In the genomic region with DNA sequence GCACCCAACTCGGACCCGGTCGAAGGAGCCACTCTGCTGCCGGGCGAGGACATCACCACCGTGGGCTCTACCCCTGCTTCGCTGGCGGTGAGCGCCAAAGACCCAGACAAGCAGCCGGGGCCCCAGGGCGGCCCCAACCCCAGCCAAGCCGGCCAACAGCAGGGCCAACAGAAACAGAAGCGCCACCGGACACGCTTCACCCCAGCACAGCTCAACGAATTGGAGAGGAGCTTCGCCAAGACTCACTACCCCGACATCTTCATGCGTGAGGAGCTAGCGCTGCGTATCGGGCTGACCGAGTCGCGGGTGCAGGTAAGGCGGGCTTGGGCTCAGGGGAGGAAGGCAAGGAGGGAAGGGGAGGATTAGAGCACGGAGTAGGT, we compare ENCODE assay signal across 20 mouse cellular contexts. TPM values are rescaled to one million over a fixed set of nuclear protein-coding genes. Genes with fewer than 3 reads are reported as not detected.
DNase-seq lines count a peak whose midpoint lies in the region; ATAC-seq and TF ChIP-seq lines count a peak whose summit lies in the region.
"Had no signal": no experiment of that assay in that cellular context is flagged by ENCODE, and none has a peak within 500 bp of the region (broad histone marks: within the 10 kb centered on the region; RNA-seq: fewer than 3 reads in every experiment).

No protein-coding gene starts in this region.

- no peaks in the 10 kb centered on the region for H3K36me3 ChIP-seq in forebrain, postnatal 0 days (ENCODE audit: insufficient read depth)
- H3K36me3 ChIP-seq in neural tube, embryonic 14.5 days (ENCODE audit: control insufficient read depth, insufficient read depth, low read length) = no peaks in the 10 kb centered on the region
- no peaks in the 10 kb centered on the region for H3K36me3 ChIP-seq in liver, embryonic 11.5 days (ENCODE audit: control insufficient read depth, insufficient read depth, low read length)
- H3K36me3 ChIP-seq: embryonic facial prominence, embryonic 15.5 days; limb, embryonic 12.5 days; stomach, embryonic 15.5 days had no signal

- H3K27ac ChIP-seq in forebrain, postnatal 0 days (ENCODE audit: low read depth, low read length) = no peak overlapping the region
- H3K27ac ChIP-seq in neural tube, embryonic 14.5 days (ENCODE audit: low read depth, low read length) = peak overlapping the region; percentile 16
- H3K27ac ChIP-seq in liver, embryonic 11.5 days (ENCODE audit: low read depth, low read length) = no peak overlapping the region
- H3K27ac ChIP-seq: embryonic facial prominence, embryonic 15.5 days; limb, embryonic 12.5 days; macrophage; stomach, embryonic 15.5 days had no signal

- H3K27me3 ChIP-seq in forebrain, postnatal 0 days (ENCODE audit: insufficient read depth, low read length) = peaks cover 70% of the 10 kb centered on the region
- H3K27me3 ChIP-seq in neural tube, embryonic 14.5 days (ENCODE audit: control insufficient read depth, insufficient read depth, low read length) = peaks cover 72% of the 10 kb centered on the region
- H3K27me3 ChIP-seq in liver, embryonic 11.5 days (replicated peaks; ENCODE audit: control insufficient read depth, insufficient read depth, low read length) = peaks cover 89% of the 10 kb centered on the region

- 1% methylated on average over 27 of the region's 27 CpGs for WGBS in forebrain, postnatal 0 days
- WGBS in neural tube, embryonic 14.5 days = 1% methylated on average over 27 of the region's 27 CpGs
- 3% methylated on average over 27 of the region's 27 CpGs for WGBS in liver, embryonic 11.5 days

- no peaks in the 10 kb centered on the region for H3K9me3 ChIP-seq in forebrain, postnatal 0 days (ENCODE audit: low read length)
- H3K9me3 ChIP-seq in neural tube, embryonic 14.5 days (ENCODE audit: control insufficient read depth, low read length) = no peaks in the 10 kb centered on the region
- no peaks in the 10 kb centered on the region for H3K9me3 ChIP-seq in liver, embryonic 11.5 days (ENCODE audit: control insufficient read depth, low read length)
- H3K9me3 ChIP-seq: embryonic facial prominence, embryonic 15.5 days; limb, embryonic 12.5 days; stomach, embryonic 15.5 days had no signal

- 0 out of 2 replicates have a peak, but pooled peaks have one; percentile 16 for ATAC-seq in forebrain, postnatal 0 days
- 0 out of 2 replicates have a peak, but pooled peaks have one; percentile 34 for ATAC-seq in megakaryocyte-erythroid progenitor cell, adult 5-6 weeks (replicated peaks; ENCODE audit: low FRiP score, low TSS enrichment, poor library complexity, severe bottlenecking)
- peak; percentile 15; the same call in 1 of the 2 replicates for ATAC-seq in neural tube, embryonic 14.5 days (ENCODE audit: low read depth)
- ATAC-seq in cerebellum, adult (ENCODE audit: insufficient number of reproducible peaks, low FRiP score, low TSS enrichment) = no peak
- no peak for ATAC-seq in liver, embryonic 11.5 days (replicated peaks; ENCODE audit: low FRiP score)
- ATAC-seq: liver, postnatal 0 days had no signal

- TF ChIP-seq CTCF in forebrain, postnatal 0 days (IDR thresholded peaks at IDR 0.05; ENCODE audit: low read depth) = no peak

- no peaks in the 10 kb centered on the region for H3K4me1 ChIP-seq in forebrain, postnatal 0 days (ENCODE audit: insufficient read depth)
- no peaks in the 10 kb centered on the region for H3K4me1 ChIP-seq in neural tube, embryonic 14.5 days (ENCODE audit: control insufficient read depth, insufficient read depth, low read length)
- H3K4me1 ChIP-seq in liver, embryonic 11.5 days (replicated peaks; ENCODE audit: control insufficient read depth, insufficient read depth, low read length) = no peaks in the 10 kb centered on the region

- H3K9ac ChIP-seq in forebrain, postnatal 0 days = no peak overlapping the region
- 0 out of 2 replicates have a peak overlapping the region, but pooled peaks have one; percentile 41 for H3K9ac ChIP-seq in neural tube, embryonic 14.5 days (replicated peaks; ENCODE audit: low read depth, low read length)
- H3K9ac ChIP-seq in liver, embryonic 11.5 days (ENCODE audit: low read depth, low read length) = no peak overlapping the region
- H3K9ac ChIP-seq: embryonic facial prominence, embryonic 15.5 days; limb, embryonic 12.5 days; liver, postnatal 0 days; stomach, embryonic 15.5 days had no signal

- no peak overlapping the region for H3K4me2 ChIP-seq in forebrain, postnatal 0 days (ENCODE audit: low read depth)
- H3K4me2 ChIP-seq in neural tube, embryonic 14.5 days (ENCODE audit: low read depth, low read length) = no peak overlapping the region
- no peak overlapping the region for H3K4me2 ChIP-seq in liver, embryonic 11.5 days
- H3K4me2 ChIP-seq: embryonic facial prominence, embryonic 15.5 days; limb, embryonic 12.5 days; stomach, embryonic 15.5 days had no signal

- peak; percentile 33 for DNase-seq in retina, embryonic 14.5 days (ENCODE audit: low spot score)
- no peak for DNase-seq in retina, postnatal 1 day
- DNase-seq in forebrain, postnatal 0 days = no peak
- no peak for DNase-seq in gastrocnemius, adult 18-20 months (ENCODE audit: low spot score)
- DNase-seq in liver, embryonic 11.5 days (ENCODE audit: low spot score) = no peak
- DNase-seq: heart, postnatal 4 days; kidney, adult 9 months; liver, postnatal 0 days; right cerebral cortex, postnatal 25 days had no signal

- H3K4me3 ChIP-seq in forebrain, postnatal 0 days (ENCODE audit: low read depth, low read length) = no peak overlapping the region
- H3K4me3 ChIP-seq in neural tube, embryonic 14.5 days (ENCODE audit: low read depth, low read length) = peak overlapping the region; percentile 14
- H3K4me3 ChIP-seq in liver, embryonic 11.5 days (ENCODE audit: low read depth, low read length) = no peak overlapping the region
- H3K4me3 ChIP-seq: embryonic facial prominence, embryonic 15.5 days; limb, embryonic 12.5 days; stomach, embryonic 15.5 days had no signal

RNA-seq across cellular contexts. Expression of gene Otp, which starts 1.8 kb away (rescaled TPM):
- total RNA-seq in forebrain, postnatal 0 days (2014; rRNA removed) = 1.1 and 4.3 TPM in 2 replicates
- 0.57 and 1.5 TPM in 2 replicates for polyA plus RNA-seq in forebrain, postnatal 0 days (2015; fragmentation: Nextera tagmentation; extraction: Ambion mirVana)
- total RNA-seq in megakaryocyte-erythroid progenitor cell, adult 5-6 weeks (2014; fragmentation: Nextera tagmentation) = not detected in 2 replicates
- total RNA-seq in megakaryocyte-erythroid progenitor cell, adult 5-6 weeks (2017) = not detected in 2 replicates
- polyA plus RNA-seq in neural tube, embryonic 14.5 days (2014; fragmentation: Nextera tagmentation; extraction: Ambion mirVana) = 10.0 and 13.5 TPM in 2 replicates
- not detected for total RNA-seq in gastrocnemius, adult 18-20 months (2021)
- not detected in 2 replicates for polyA plus RNA-seq in liver, embryonic 11.5 days (2014; fragmentation: Nextera tagmentation; extraction: Ambion mirVana)
- total RNA-seq: adrenal gland, adult 18-20 months; heart, adult 8-10 months; heart, postnatal 4 days; layer of hippocampus, adult 8-10 months had no signal
- polyA plus RNA-seq: C2C12; embryonic facial prominence, embryonic 15.5 days; limb, embryonic 12.5 days; liver, postnatal 0 days; macrophage; stomach, embryonic 15.5 days had no signal

Comparison
In these comparisons a context has a peak if more than half of its experiments do, and no peak if none do; other contexts are left out.
1. ATAC-seq: peak in forebrain, postnatal 0 days (single experiment), megakaryocyte-erythroid progenitor cell, adult 5-6 weeks (single experiment) and neural tube, embryonic 14.5 days (single experiment); none in cerebellum, adult (single experiment) and liver, embryonic 11.5 days (single experiment).